ENCODE assay signal across 22 mouse cellular contexts in genomic region chr7:49739448-49739847, GRCm38 (mm10). TPM values are rescaled to one million over a fixed set of nuclear protein-coding genes. Genes with fewer than 3 reads are reported as not detected.
A peak's percentile ranks its signal among the peaks of the same experiment; 100 is the strongest.
DNase-seq lines count a peak whose midpoint lies in the region; ATAC-seq and TF ChIP-seq lines count a peak whose summit lies in the region.
"Had no signal": no experiment of that assay in that cellular context is flagged by ENCODE, and none has a peak within 500 bp of the region (broad histone marks: within the 10 kb centered on the region; RNA-seq: fewer than 3 reads in every experiment).

No protein-coding gene starts in this region.

- H3K4me3 ChIP-seq in hindbrain, embryonic 11.5 days (ENCODE audit: low read depth, low read length), result no peak overlapping the region
- no peak overlapping the region for H3K4me3 ChIP-seq in hindbrain, embryonic 13.5 days
- no peak overlapping the region for H3K4me3 ChIP-seq in hindbrain, postnatal 0 days (ENCODE audit: low read length)
- H3K4me3 ChIP-seq in midbrain, embryonic 16.5 days (ENCODE audit: low read depth, low read length), result no peak overlapping the region
- H3K4me3 ChIP-seq: heart, adult 2 months; heart, embryonic 13.5 days; stomach, embryonic 15.5 days had no signal

- 52% methylated on average over 8 of the region's 8 CpGs for WGBS in hindbrain, embryonic 11.5 days
- WGBS in hindbrain, embryonic 13.5 days, result 42% methylated on average over 8 of the region's 8 CpGs
- WGBS in hindbrain, postnatal 0 days, result 39% methylated on average over 8 of the region's 8 CpGs
- 24% methylated on average over 8 of the region's 8 CpGs for WGBS in midbrain, embryonic 16.5 days

- DNase-seq in embryo, embryonic 10 days (ENCODE audit: low spot score), result peak; percentile 9
- DNase-seq in embryo, embryonic 11 days, result no peak
- peak; percentile 29 for DNase-seq in hindbrain, embryonic 11.5 days (ENCODE audit: low spot score)
- DNase-seq in hindbrain, postnatal 0 days (ENCODE audit: low spot score), result peak; percentile 10
- DNase-seq in layer of hippocampus, adult 9-10 months (ENCODE audit: low spot score), result no peak
- DNase-seq in frontal cortex, postnatal 25 days (ENCODE audit: low spot score in 2 of 2), result no peak
- DNase-seq: adrenal gland, postnatal 10 days; cerebellum, adult 8-10 months; cerebellum, postnatal 36 days; gastrocnemius, postnatal 36 days; heart, adult 2 months; heart, postnatal 14 days; kidney, adult 8-10 months; kidney, postnatal 10 days; lung, postnatal 4 days; thymus, adult 18-20 months; thymus, postnatal 4 days had no signal

- H3K9me3 ChIP-seq in hindbrain, embryonic 11.5 days (ENCODE audit: control insufficient read depth, low read length), result no peaks in the 10 kb centered on the region
- H3K9me3 ChIP-seq in hindbrain, embryonic 13.5 days, result 0 out of 2 replicates have a peak, but pooled peaks cover 3% of the 10 kb centered on the region
- H3K9me3 ChIP-seq in hindbrain, postnatal 0 days (ENCODE audit: low read length), result no peaks in the 10 kb centered on the region
- no peaks in the 10 kb centered on the region for H3K9me3 ChIP-seq in midbrain, embryonic 16.5 days (replicated peaks; ENCODE audit: control insufficient read depth, low read length, poor library complexity, severe bottlenecking)
- H3K9me3 ChIP-seq: stomach, embryonic 15.5 days had no signal

- H3K36me3 ChIP-seq in hindbrain, embryonic 11.5 days (ENCODE audit: control insufficient read depth, insufficient read depth, low read length), result no peaks in the 10 kb centered on the region
- no peaks in the 10 kb centered on the region for H3K36me3 ChIP-seq in hindbrain, embryonic 13.5 days
- no peaks in the 10 kb centered on the region for H3K36me3 ChIP-seq in hindbrain, postnatal 0 days (ENCODE audit: insufficient read depth, low read length)
- H3K36me3 ChIP-seq in midbrain, embryonic 16.5 days (ENCODE audit: control insufficient read depth, insufficient read depth, low read length), result no peaks in the 10 kb centered on the region
- H3K36me3 ChIP-seq: heart, embryonic 13.5 days; stomach, embryonic 15.5 days had no signal

- H3K27ac ChIP-seq in hindbrain, embryonic 11.5 days (ENCODE audit: low read depth, low read length), result no peak overlapping the region
- H3K27ac ChIP-seq in hindbrain, embryonic 13.5 days, result no peak overlapping the region
- no peak overlapping the region for H3K27ac ChIP-seq in hindbrain, postnatal 0 days
- H3K27ac ChIP-seq in midbrain, embryonic 16.5 days (ENCODE audit: low read length), result no peak overlapping the region
- H3K27ac ChIP-seq: heart, adult 2 months; heart, embryonic 13.5 days; stomach, embryonic 15.5 days had no signal

- TF ChIP-seq CTCF in hindbrain, postnatal 0 days (IDR thresholded peaks at IDR 0.05; ENCODE audit: low read depth), result no peak

- ATAC-seq in hindbrain, embryonic 11.5 days (ENCODE audit: low FRiP score), result peak; percentile 75
- no peak for ATAC-seq in hindbrain, embryonic 13.5 days (ENCODE audit: low FRiP score)
- no peak for ATAC-seq in hindbrain, postnatal 0 days
- ATAC-seq in midbrain, embryonic 16.5 days, result 0 out of 2 replicates have a peak, but pooled peaks have one; percentile 21
- ATAC-seq: inflammation-experienced regulatory T-cells, adult 6 months had no signal

- 0 out of 2 replicates have a peak, but pooled peaks cover 2% of the 10 kb centered on the region for H3K4me1 ChIP-seq in hindbrain, embryonic 11.5 days (replicated peaks; ENCODE audit: control insufficient read depth, insufficient read depth, low read length)
- peaks cover 21% of the 10 kb centered on the region for H3K4me1 ChIP-seq in hindbrain, embryonic 13.5 days (replicated peaks)
- H3K4me1 ChIP-seq in hindbrain, postnatal 0 days (ENCODE audit: insufficient read depth, low read length), result no peaks in the 10 kb centered on the region
- peaks cover 4% of the 10 kb centered on the region; the same call in 1 of the 2 replicates for H3K4me1 ChIP-seq in midbrain, embryonic 16.5 days (ENCODE audit: control insufficient read depth, insufficient read depth, low read length)
- H3K4me1 ChIP-seq: stomach, embryonic 15.5 days had no signal

- peaks cover 16% of the 10 kb centered on the region for H3K27me3 ChIP-seq in hindbrain, embryonic 11.5 days (ENCODE audit: control insufficient read depth, insufficient read depth, low read length)
- peaks cover 88% of the 10 kb centered on the region for H3K27me3 ChIP-seq in hindbrain, embryonic 13.5 days
- 0 out of 2 replicates have a peak, but pooled peaks cover 10% of the 10 kb centered on the region for H3K27me3 ChIP-seq in hindbrain, postnatal 0 days (ENCODE audit: insufficient read depth, low read length)
- H3K27me3 ChIP-seq in midbrain, embryonic 16.5 days (ENCODE audit: control insufficient read depth, insufficient read depth, low read depth, low read length), result peaks cover 8% of the 10 kb centered on the region
- H3K27me3 ChIP-seq: stomach, embryonic 15.5 days had no signal

- no peak overlapping the region for H3K4me2 ChIP-seq in hindbrain, embryonic 11.5 days (replicated peaks; ENCODE audit: low read depth, low read length)
- no peak overlapping the region for H3K4me2 ChIP-seq in hindbrain, embryonic 13.5 days
- no peak overlapping the region for H3K4me2 ChIP-seq in hindbrain, postnatal 0 days (ENCODE audit: low read depth, low read length)
- no peak overlapping the region for H3K4me2 ChIP-seq in midbrain, embryonic 16.5 days (ENCODE audit: low read length)
- H3K4me2 ChIP-seq: heart, embryonic 13.5 days; stomach, embryonic 15.5 days had no signal

- H3K9ac ChIP-seq in hindbrain, embryonic 11.5 days (ENCODE audit: low read depth, low read length), result no peak overlapping the region
- no peak overlapping the region for H3K9ac ChIP-seq in hindbrain, embryonic 13.5 days
- H3K9ac ChIP-seq in hindbrain, postnatal 0 days (replicated peaks; ENCODE audit: low read length), result no peak overlapping the region
- H3K9ac ChIP-seq in midbrain, embryonic 16.5 days (ENCODE audit: low read depth, low read length), result no peak overlapping the region
- H3K9ac ChIP-seq: heart, embryonic 13.5 days; stomach, embryonic 15.5 days had no signal

RNA-seq across cellular contexts. Expression of gene Htatip2, which starts 19.5 kb away (rescaled TPM):
- 3.3 and 4.4 TPM in 2 replicates for polyA plus RNA-seq in hindbrain, embryonic 11.5 days (2014; fragmentation: Nextera tagmentation; extraction: Ambion mirVana)
- 3.1 and 3.5 TPM in 2 replicates for polyA plus RNA-seq in hindbrain, embryonic 13.5 days (2015; fragmentation: Nextera tagmentation; extraction: Ambion mirVana)
- total RNA-seq in hindbrain, postnatal 0 days (2014; rRNA removed), result 1.5 TPM in 1 of 2 replicates, not detected in the other
- polyA plus RNA-seq in hindbrain, postnatal 0 days (2015; fragmentation: Nextera tagmentation; extraction: Ambion mirVana), result 7.1 and 8.5 TPM in 2 replicates
- polyA plus RNA-seq in midbrain, embryonic 16.5 days (2015; fragmentation: Nextera tagmentation; extraction: Ambion mirVana), result 2.9 and 3.4 TPM in 2 replicates

RNA-seq across cellular contexts. Expression of gene Prmt3, which starts 38.7 kb away (rescaled TPM):
- 53.5 and 56.8 TPM in 2 replicates for polyA plus RNA-seq in hindbrain, embryonic 11.5 days (2014; fragmentation: Nextera tagmentation; extraction: Ambion mirVana)
- polyA plus RNA-seq in hindbrain, embryonic 13.5 days (2015; fragmentation: Nextera tagmentation; extraction: Ambion mirVana), result 50.8 and 52.5 TPM in 2 replicates
- total RNA-seq in hindbrain, postnatal 0 days (2014; rRNA removed), result 51.2 and 53.2 TPM in 2 replicates
- polyA plus RNA-seq in hindbrain, postnatal 0 days (2015; fragmentation: Nextera tagmentation; extraction: Ambion mirVana), result 40.4 and 42.0 TPM in 2 replicates
- polyA plus RNA-seq in midbrain, embryonic 16.5 days (2015; fragmentation: Nextera tagmentation; extraction: Ambion mirVana), result 43.9 and 47.4 TPM in 2 replicates

Comparison
In these comparisons a context has a peak if more than half of its experiments do, and no peak if none do; other contexts are left out.
1. DNase-seq: peak in embryo, embryonic 10 days (single experiment), hindbrain, embryonic 11.5 days (single experiment) and hindbrain, postnatal 0 days (single experiment); none in embryo, embryonic 11 days (single experiment), layer of hippocampus, adult 9-10 months (single experiment) and frontal cortex, postnatal 25 days (0 of 2).
2. ATAC-seq: peak in hindbrain, embryonic 11.5 days (single experiment) and midbrain, embryonic 16.5 days (single experiment); none in hindbrain, embryonic 13.5 days (single experiment) and hindbrain, postnatal 0 days (single experiment).